Mouse (Mus musculus) hindbrain, embryonic 13.5 days (tissue): ENCODE results near the gene Map4k2. TPM values are rescaled to one million over a fixed set of nuclear protein-coding genes. Genes with fewer than 3 reads are reported as not detected.
A peak's percentile ranks its signal among the peaks of the same experiment; 100 is the strongest.

Experiments
- ATAC-seq: fragments of 200-750 bp; cut with Nextera tagmentation; 2 replicates; pipeline ENCODE4 v1.8.0; 2017; ENCODE audit warnings: moderate TSS enrichment; ENCODE audit not compliant: low FRiP score
- H3K27ac ChIP-seq: fragments of 300-500 bp; sonication (generic); 2 replicates; pipeline ENCODE4 v1.5.1; 2015; ENCODE audit warnings: inconsistent platforms, mild to moderate bottlenecking, moderate library complexity
- H3K27me3 ChIP-seq: fragments of 300-500 bp; sonication (generic); 2 replicates; pipeline ENCODE4 v1.6.1; 2015; ENCODE audit warnings: mild to moderate bottlenecking, inconsistent platforms
- H3K36me3 ChIP-seq: fragments of 300-500 bp; sonication (generic); 2 replicates; pipeline ENCODE4 v1.6.1; 2015; ENCODE audit warnings: mild to moderate bottlenecking, inconsistent platforms
- H3K4me1 ChIP-seq: fragments of 300-500 bp; sonication (generic); replicated peaks from 2 replicates; pipeline ENCODE4 v1.6.1; 2015; ENCODE audit warnings: inconsistent platforms
- H3K4me2 ChIP-seq: fragments of 300-500 bp; sonication (generic); 2 replicates; pipeline ENCODE4 v1.6.1; 2015; ENCODE audit warnings: inconsistent platforms, mild to moderate bottlenecking, moderate library complexity
- H3K4me3 ChIP-seq: fragments of 300-500 bp; sonication (generic); 2 replicates; pipeline ENCODE4 v1.5.1; 2015; ENCODE audit warnings: mild to moderate bottlenecking, inconsistent platforms
- H3K9ac ChIP-seq: fragments of 300-500 bp; sonication (generic); 2 replicates; pipeline ENCODE4 v1.6.1; 2015; ENCODE audit warnings: mild to moderate bottlenecking, inconsistent platforms
- H3K9me3 ChIP-seq: fragments of 300-500 bp; sonication (generic); 2 replicates; pipeline ENCODE4 v1.6.1; 2016; ENCODE audit warnings: inconsistent platforms
- WGBS: fragments of 180-500 bp; shearing (Covaris S2); methylation state at CpG from one replicate; pipeline ENCODE4 v1.1.7; 2015; 5-methylcytosine and 5-hydroxymethylcytosine counted together
- microRNA-seq: library from miRNA; unstranded; fragments of <30 nt; microRNA quantifications from one replicate; pipeline ENCODE4, GENCODE M21; 2016
- polyA plus RNA-seq: library from polyadenylated mRNA; unstranded; fragments of >200 nt; fragmentation: Nextera tagmentation; extraction: Ambion mirVana; gene quantifications from 2 replicates; pipeline ENCODE4 v1.2.1, GENCODE M21; 2015

Map4k2 gene
- polyA plus RNA-seq, 1 experiment from 2014 or later = 17.6 TPM

GRCm38 (mm10) chr19:6400096-6401086, 59.5 kb downstream of the Map4k2 start:
- H3K4me1 ChIP-seq = peaks cover 48% of the 10 kb centered on the region
- no peaks in the 10 kb centered on the region for H3K36me3 ChIP-seq
- peak; percentile 22; the same call in 1 of the 2 replicates for ATAC-seq
- peak overlapping the region; percentile 79; the same call in 1 of the 2 replicates for H3K27ac ChIP-seq
- peaks cover 32% of the 10 kb centered on the region for H3K27me3 ChIP-seq
- peak overlapping the region; percentile 98 for H3K4me2 ChIP-seq
- H3K4me3 ChIP-seq = peak overlapping the region; percentile 62
- H3K9ac ChIP-seq = peak overlapping the region; percentile 80
- no peaks in the 10 kb centered on the region for H3K9me3 ChIP-seq
- WGBS = 3% methylated on average over 29 of the region's 29 CpGs

GRCm38 (mm10) chr19:6401131-6401815, 60.3 kb downstream of the Map4k2 start:
- Histone ChIP-seq H3K36me3 (no peaks in the 10 kb centered on the region), H3K27me3 (peaks cover 32% of the 10 kb centered on the region), H3K4me2 (peak overlapping the region; percentile 98), H3K9me3 (no peaks in the 10 kb centered on the region), H3K4me3 (peak overlapping the region; percentile 62), H3K4me1 (peaks cover 48% of the 10 kb centered on the region), H3K9ac (peak overlapping the region; percentile 49), H3K27ac (no peak overlapping the region)
- ATAC-seq = no peak
- WGBS = 0% methylated on average over 32 of the region's 32 CpGs

- peak overlapping the region; percentile 98 for H3K4me2 ChIP-seq
- no peaks in the 10 kb centered on the region for H3K36me3 ChIP-seq
- peak overlapping the region; percentile 62 for H3K4me3 ChIP-seq
- peak overlapping the region; percentile 49; the same call in 1 of the 2 replicates for H3K9ac ChIP-seq
- H3K27me3 ChIP-seq = peaks cover 34% of the 10 kb centered on the region
- ATAC-seq = no peak
- H3K4me1 ChIP-seq = peaks cover 48% of the 10 kb centered on the region
- H3K27ac ChIP-seq = no peak overlapping the region
- WGBS = 21% methylated on average over 9 of the region's 9 CpGs
- no peaks in the 10 kb centered on the region for H3K9me3 ChIP-seq
Measured at GRCm38 (mm10) chr19:6401951-6402350, 61.0 kb downstream of the Map4k2 start.

GRCm38 (mm10) chr19:6403869-6404268, 62.9 kb downstream of the Map4k2 start:
- 81% methylated on average over 10 of the region's 10 CpGs for WGBS
- H3K27ac ChIP-seq = no peak overlapping the region
- H3K9me3 ChIP-seq = no peaks in the 10 kb centered on the region
- no peak overlapping the region for H3K4me3 ChIP-seq
- H3K4me2 ChIP-seq = no peak overlapping the region
- H3K9ac ChIP-seq = 0 out of 2 replicates have a peak overlapping the region, but pooled peaks have one; percentile 4
- H3K4me1 ChIP-seq = peaks cover 44% of the 10 kb centered on the region
- H3K27me3 ChIP-seq = peaks cover 39% of the 10 kb centered on the region
- no peaks in the 10 kb centered on the region for H3K36me3 ChIP-seq
- no peak for ATAC-seq

Small RNA genes within 50 kb of the gene (microRNA-seq; reads per million reads assigned to microRNA genes)
- gene Mir6989 = not detected

Other genes starting within 250 kb of the Map4k2 start
- not detected in 2 replicates for gene AC131692.1, start 246.7 kb upstream of the Map4k2 start, polyA plus RNA-seq
- 0.27 and 0.30 TPM in 2 replicates for gene Naaladl1, start 235.4 kb upstream of the Map4k2 start, polyA plus RNA-seq
- gene Sac3d1, start 222.5 kb upstream of the Map4k2 start, polyA plus RNA-seq = 43.0 and 43.6 TPM in 2 replicates
- 55.7 and 58.3 TPM in 2 replicates for gene Snx15, start 212.8 kb upstream of the Map4k2 start, polyA plus RNA-seq
- not detected in 2 replicates for gene Batf2, start 200.2 kb upstream of the Map4k2 start, polyA plus RNA-seq
- 128 and 133 TPM in 2 replicates for gene Arl2, start 199.6 kb upstream of the Map4k2 start, polyA plus RNA-seq
- not detected in 2 replicates for gene Majin, start 156.7 kb upstream of the Map4k2 start, polyA plus RNA-seq
- 0.27 TPM in 1 of 2 replicates, not detected in the other for gene Gpha2, start 114.8 kb upstream of the Map4k2 start, polyA plus RNA-seq
- gene Ppp2r5b, start 105.3 kb upstream of the Map4k2 start, polyA plus RNA-seq = 93.8 and 98.3 TPM in 2 replicates
- 11.6 and 11.7 TPM in 2 replicates for gene Atg2a, start 99.5 kb upstream of the Map4k2 start, polyA plus RNA-seq
- 86.8 and 96.4 TPM in 2 replicates for gene Ehd1, start 64.4 kb upstream of the Map4k2 start, polyA plus RNA-seq
- gene Cdc42bpg, start 34.7 kb upstream of the Map4k2 start, polyA plus RNA-seq = 0.42 and 0.48 TPM in 2 replicates
- 71.7 and 73.8 TPM in 2 replicates for gene Men1, start 6.2 kb upstream of the Map4k2 start, polyA plus RNA-seq
- gene Sf1, start 22.6 kb downstream of the Map4k2 start, polyA plus RNA-seq = 103 and 107 TPM in 2 replicates
- 4.9 and 5.7 TPM in 2 replicates for gene Pygm, start 43.3 kb downstream of the Map4k2 start, polyA plus RNA-seq
- 42.0 and 43.2 TPM in 2 replicates for gene Rasgrp2, start 58.2 kb downstream of the Map4k2 start, polyA plus RNA-seq
- gene Nrxn2, start 77.6 kb downstream of the Map4k2 start, polyA plus RNA-seq = 23.5 and 27.7 TPM in 2 replicates
- gene Slc22a12, start 201.9 kb downstream of the Map4k2 start, polyA plus RNA-seq = 0.10 and 0.23 TPM in 2 replicates